Mouse (Mus musculus) ES-E14 (cell line): ENCODE results near the gene Fmo2. TPM values are rescaled to one million over a fixed set of nuclear protein-coding genes. Genes with fewer than 3 reads are reported as not detected.

Experiments
- DNase-seq: peaks from one replicate; pipeline ENCODE4 v3.0.0-alpha.2; 2013; ENCODE audit warnings: low read depth, low spot score
- H3K27ac ChIP-seq: 2 replicates; pipeline ENCODE4 v1.5.1; 2012; ENCODE audit warnings: low read depth, mild to moderate bottlenecking, low read length, moderate library complexity, mixed read lengths; ENCODE audit not compliant: poor library complexity, insufficient read depth, severe bottlenecking
- H3K36me3 ChIP-seq: 2 replicates; pipeline ENCODE4 v1.6.1; 2012; ENCODE audit warnings: mild to moderate bottlenecking, low read length, moderate library complexity, mixed read lengths; ENCODE audit not compliant: control insufficient read depth, poor library complexity, insufficient read depth, severe bottlenecking
- H3K4me1 ChIP-seq, 2 experiments: fragments of 150-350 bp in 1 of 2; sonication (generic) in 1 of 2; 2 replicates each; pipeline ENCODE4 v1.6.1; 2012; ENCODE audit warnings: low read length in 2 of 2, mild to moderate bottlenecking in 1 of 2, mixed read lengths in 1 of 2; ENCODE audit not compliant: control insufficient read depth in 2 of 2, insufficient read depth in 2 of 2, poor library complexity in 1 of 2
- H3K4me3 ChIP-seq, 2 experiments: fragments of 150-350 bp in 1 of 2; sonication (generic) in 1 of 2; 2 replicates each; pipeline ENCODE4 v1.5.1; 2012; ENCODE audit warnings: low read length in 2 of 2, low read depth in 1 of 2, mild to moderate bottlenecking in 1 of 2, mixed read lengths in 1 of 2; ENCODE audit not compliant: insufficient read depth in 1 of 2, poor library complexity in 1 of 2, severe bottlenecking in 1 of 2
- H3K9ac ChIP-seq: 2 replicates; pipeline ENCODE4 v1.6.1; 2012; ENCODE audit warnings: low read depth, mild to moderate bottlenecking, low read length, mixed read lengths; ENCODE audit not compliant: poor library complexity, insufficient read depth, severe bottlenecking
- H3K9me3 ChIP-seq: fragments of 150-350 bp; sonication (generic); 2 replicates; pipeline ENCODE4 v1.6.1; 2012; ENCODE audit warnings: low read depth, mild to moderate bottlenecking, low read length; ENCODE audit not compliant: control insufficient read depth, insufficient read depth
- CHD2 ChIP-seq: IDR thresholded peaks from 2 replicates; pipeline ENCODE4 v1.6.1; 2014; ENCODE audit warnings: mild to moderate bottlenecking, low read depth, low read length, inconsistent platforms
- HCFC1 ChIP-seq: IDR thresholded peaks from 2 replicates; pipeline ENCODE4 v1.6.1; 2012; ENCODE audit warnings: low read length, inconsistent platforms, borderline replicate concordance; ENCODE audit not compliant: insufficient read depth
- MAFK ChIP-seq: IDR thresholded peaks from 2 replicates; pipeline ENCODE4 v1.6.1; 2014; ENCODE audit warnings: mild to moderate bottlenecking, low read depth, low read length, inconsistent platforms; ENCODE audit not compliant: insufficient read depth
- ZC3H11A ChIP-seq: IDR thresholded peaks from 2 replicates; pipeline ENCODE4 v1.6.1; 2012; ENCODE audit warnings: low read depth, mild to moderate bottlenecking, inconsistent platforms, low read length, borderline replicate concordance
- ZNF384 ChIP-seq: IDR thresholded peaks from 2 replicates; pipeline ENCODE4 v1.6.1; 2012; ENCODE audit warnings: low read depth, low read length, inconsistent platforms
- in situ Hi-C, 2 experiments: fragments of 600-800 bp; cut with MboI; formaldehyde crosslinking; loops; one replicate each; pipeline ENCODE4 v1.15.1; 2025; ENCODE audit warnings: low sequenced_read_pairs in 2 of 2, inconsistent platforms in 1 of 2; ENCODE audit not compliant: unreplicated experiment in 2 of 2
- total RNA-seq: library from RNA; depleted of rRNA; stranded (reverse); fragments of 300-350 nt; gene quantifications from 2 replicates; pipeline ENCODE4 v1.2.3, GENCODE M21; 2012; rRNA removed

The Fmo2 gene
- total RNA-seq = not detected in 2 replicates

DNA sequence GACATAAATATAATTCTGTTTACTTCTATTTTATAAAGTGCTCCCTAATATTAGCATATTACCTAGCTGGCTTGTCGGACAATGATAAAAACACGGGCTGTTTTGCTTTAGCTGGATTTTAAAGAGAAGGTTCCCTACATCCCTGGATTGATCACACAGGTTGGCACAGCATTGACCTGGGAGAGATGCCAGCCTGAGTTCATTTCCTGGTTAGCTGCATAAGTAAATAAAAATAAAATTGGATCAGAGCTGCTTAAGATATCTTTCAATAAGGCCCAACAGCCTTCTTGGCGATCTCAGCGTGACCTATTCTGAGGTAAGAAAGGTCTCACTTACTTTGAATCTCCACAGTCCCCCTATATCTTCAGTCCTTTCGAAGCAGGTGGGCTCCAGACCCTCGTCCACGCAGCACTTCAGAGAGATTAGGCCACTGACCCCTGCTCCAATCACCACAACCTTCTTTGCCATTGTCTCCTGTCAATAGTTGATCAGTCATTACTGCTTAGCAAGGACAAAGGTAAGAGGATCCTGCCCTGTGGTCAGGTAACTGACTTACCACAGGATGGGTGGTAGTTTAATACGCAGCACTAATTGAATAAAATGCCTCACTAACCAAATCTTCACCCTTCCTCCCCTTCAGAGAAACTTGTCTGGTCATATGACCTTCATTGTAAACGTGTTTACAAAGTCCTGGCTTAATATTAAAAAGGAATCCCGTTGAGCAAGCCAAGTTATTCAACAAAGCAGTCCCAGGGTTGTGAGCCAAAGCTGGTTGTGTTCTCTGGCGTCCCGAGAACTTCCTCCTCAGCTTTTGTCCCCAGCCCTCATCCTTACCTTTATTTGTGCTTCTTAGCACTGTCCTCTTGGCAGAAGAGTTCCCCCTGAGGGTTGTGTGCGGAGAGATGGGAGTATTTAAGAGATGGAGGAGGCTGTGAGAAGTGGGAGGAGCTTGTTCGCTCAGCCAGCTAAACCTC lies at the start of gene Fmo2:
TSS of gene Fmo2 (minus strand) at position 889 of the 974 bp plus-strand sequence.
- Histone ChIP-seq H3K9me3 (no peaks in the 10 kb centered on the region), H3K36me3 (no peaks in the 10 kb centered on the region), H3K4me1 (no peaks in the 10 kb centered on the region), H3K27ac (no peak within 1 kb of the TSS), H3K4me3 (no peak within 1 kb of the TSS), H3K9ac (no peak within 1 kb of the TSS)
- in situ Hi-C loops = loop anchor here in 1 of 2 experiments (25.0 kb wide), 1 partner anchor 164 kb away; no protein-coding TSS in a partner anchor
- no peak for DNase-seq
- TF ChIP-seq HCFC1 (no peak), ZC3H11A (no peak), MAFK (no peak), CHD2 (no peak), ZNF384 (no peak)

DNA sequence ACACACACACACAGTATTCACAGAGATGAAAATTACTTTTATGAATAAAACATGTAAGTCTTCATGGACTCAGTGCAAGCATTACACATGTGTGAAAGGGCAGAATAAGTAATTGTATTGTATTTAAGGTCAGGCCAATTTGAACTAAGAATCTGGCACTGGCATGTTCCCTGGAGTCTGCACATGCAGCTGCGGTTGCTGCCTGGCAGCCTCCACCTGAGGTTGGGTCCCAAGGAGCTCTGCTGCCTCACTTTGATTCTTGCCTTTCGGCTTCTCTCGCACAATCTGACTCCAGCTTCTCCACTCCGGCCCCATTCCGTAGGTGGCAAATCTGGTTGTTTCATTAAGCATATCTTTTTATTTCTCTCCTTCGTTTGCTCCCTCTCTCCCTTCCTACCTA lies 49.4 kb upstream of the Fmo2 start:
- Histone ChIP-seq H3K9me3 (no peaks in the 10 kb centered on the region), H3K4me1 (no peaks in the 10 kb centered on the region), H3K4me3 (no peak overlapping the region), H3K27ac (no peak overlapping the region), H3K9ac (no peak overlapping the region), H3K36me3 (no peaks in the 10 kb centered on the region)
- in situ Hi-C loops = no loop called here
- TF ChIP-seq MAFK (no peak), ZNF384 (no peak), CHD2 (no peak), ZC3H11A (no peak), HCFC1 (no peak)
- no peak for DNase-seq

DNA sequence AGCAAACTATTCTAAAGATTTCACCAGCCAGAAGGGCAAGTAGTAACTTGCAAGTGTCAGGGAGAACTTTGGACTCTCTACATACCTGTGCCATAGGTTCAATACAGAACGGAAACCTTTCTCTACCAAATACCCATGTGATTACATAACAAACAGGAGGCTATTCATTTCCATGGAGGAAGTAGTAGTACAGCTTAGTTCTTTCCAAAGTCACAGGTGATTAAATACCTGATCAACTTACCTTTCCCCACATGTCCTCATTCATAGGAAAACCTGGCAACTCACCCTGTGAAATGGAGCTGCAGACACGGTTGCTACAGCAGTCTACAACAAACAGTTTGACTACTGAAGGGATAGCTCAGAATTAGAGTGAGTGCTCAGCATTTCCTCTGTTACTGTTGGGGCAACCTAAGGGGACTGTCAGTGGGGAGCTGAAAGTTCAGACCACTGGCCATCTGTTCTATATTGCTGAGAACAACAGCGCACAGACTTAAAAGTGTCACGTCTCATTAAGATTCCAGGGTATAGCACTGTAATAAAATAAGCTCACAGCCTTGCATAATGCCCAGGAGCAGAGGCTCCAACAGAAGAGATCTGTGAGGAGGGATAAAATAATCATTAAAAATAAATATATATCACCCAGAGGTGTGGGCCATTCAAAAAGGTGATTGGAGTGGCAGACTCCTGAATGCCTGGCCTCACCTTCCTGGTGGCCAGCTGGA lies 48.5 kb upstream of the Fmo2 start:
- H3K9ac ChIP-seq = no peak overlapping the region

DNA sequence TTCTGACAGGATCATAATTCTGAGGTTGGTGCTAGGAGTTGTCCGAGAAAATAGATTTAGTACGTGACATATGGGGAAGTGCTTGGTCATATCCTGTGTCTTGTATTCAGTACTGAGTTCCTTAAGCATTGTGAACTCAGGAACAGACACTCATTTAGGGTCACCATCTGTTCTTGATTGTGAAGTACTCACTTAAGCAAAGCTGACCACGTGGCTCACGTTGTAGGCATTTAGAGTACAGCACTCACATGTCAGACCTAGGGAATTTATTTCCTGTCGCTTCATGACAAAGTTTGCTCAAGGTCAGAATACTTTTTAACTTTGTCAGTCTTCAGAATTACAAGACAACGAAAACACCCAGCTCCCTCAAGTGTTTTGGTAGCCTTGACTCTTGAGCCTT lies 45.2 kb upstream of the Fmo2 start:
- no peaks in the 10 kb centered on the region for H3K9me3 ChIP-seq
- no peak overlapping the region for H3K4me3 ChIP-seq
- in situ Hi-C loops = no loop called here
- no peaks in the 10 kb centered on the region for H3K36me3 ChIP-seq
- no peak for DNase-seq
- H3K27ac ChIP-seq = no peak overlapping the region
- TF ChIP-seq HCFC1 = no peak
- TF ChIP-seq ZC3H11A = no peak
- TF ChIP-seq CHD2 = no peak
- no peak for TF ChIP-seq MAFK
- TF ChIP-seq ZNF384 = no peak
- no peak overlapping the region for H3K9ac ChIP-seq
- no peaks in the 10 kb centered on the region for H3K4me1 ChIP-seq

More for the DNA sequence above, 48.5 kb upstream of the Fmo2 start:
- Histone ChIP-seq H3K27ac (no peak overlapping the region), H3K36me3 (no peaks in the 10 kb centered on the region), H3K9me3 (no peaks in the 10 kb centered on the region), H3K4me3 (no peak overlapping the region), H3K4me1 (no peaks in the 10 kb centered on the region)
- TF ChIP-seq ZNF384 (no peak), HCFC1 (no peak), ZC3H11A (no peak), MAFK (no peak), CHD2 (no peak)
- in situ Hi-C loops = no loop called here
- no peak for DNase-seq
